Mouse (Mus musculus) forebrain, embryonic 10.5 days (tissue): ENCODE measurements around the gene Ttc13. TPM values are rescaled to one million over a fixed set of nuclear protein-coding genes. Genes with fewer than 3 reads are reported as not detected.
A peak's percentile ranks its signal among the peaks of the same experiment; 100 is the strongest.

Experiments
- DNase-seq: peaks from one replicate; pipeline ENCODE4 v3.0.0-alpha.2; 2017; ENCODE audit warnings: low spot score; ENCODE audit errors: extremely low spot score
- H3K27ac ChIP-seq: fragments of 300-500 bp; sonication (generic); 2 replicates; pipeline ENCODE4 v1.5.1; 2016; ENCODE audit warnings: mild to moderate bottlenecking
- H3K27me3 ChIP-seq: fragments of 300-500 bp; sonication (generic); 2 replicates; pipeline ENCODE4 v1.6.1; 2016; ENCODE audit warnings: mild to moderate bottlenecking; ENCODE audit not compliant: poor library complexity, severe bottlenecking
- H3K36me3 ChIP-seq: fragments of 300-500 bp; sonication (generic); replicated peaks from 2 replicates; pipeline ENCODE4 v1.6.1; 2016; ENCODE audit warnings: mild to moderate bottlenecking, moderate library complexity
- H3K4me1 ChIP-seq: fragments of 300-500 bp; sonication (generic); 2 replicates; pipeline ENCODE4 v1.6.1; 2016
- H3K4me3 ChIP-seq: fragments of 300-500 bp; sonication (generic); 2 replicates; pipeline ENCODE4 v1.5.1; 2016; ENCODE audit warnings: mild to moderate bottlenecking, moderate library complexity
- H3K9me3 ChIP-seq: fragments of 300-500 bp; sonication (generic); 2 replicates; pipeline ENCODE4 v1.6.1; 2016; ENCODE audit warnings: mild to moderate bottlenecking, moderate library complexity
- WGBS: fragments of 180-500 bp; shearing (Covaris S2); methylation state at CpG from one replicate; pipeline ENCODE4 v1.1.7; 2016; 5-methylcytosine and 5-hydroxymethylcytosine counted together
- polyA plus RNA-seq: library from polyadenylated mRNA; unstranded; fragments of >200 nt; fragmentation: Nextera tagmentation; extraction: Ambion mirVana; gene quantifications from 2 replicates; pipeline ENCODE4 v1.2.1, GENCODE M21; 2016

Ttc13 gene
- polyA plus RNA-seq, 1 experiment from 2014 or later: 50.1 TPM

DNA sequence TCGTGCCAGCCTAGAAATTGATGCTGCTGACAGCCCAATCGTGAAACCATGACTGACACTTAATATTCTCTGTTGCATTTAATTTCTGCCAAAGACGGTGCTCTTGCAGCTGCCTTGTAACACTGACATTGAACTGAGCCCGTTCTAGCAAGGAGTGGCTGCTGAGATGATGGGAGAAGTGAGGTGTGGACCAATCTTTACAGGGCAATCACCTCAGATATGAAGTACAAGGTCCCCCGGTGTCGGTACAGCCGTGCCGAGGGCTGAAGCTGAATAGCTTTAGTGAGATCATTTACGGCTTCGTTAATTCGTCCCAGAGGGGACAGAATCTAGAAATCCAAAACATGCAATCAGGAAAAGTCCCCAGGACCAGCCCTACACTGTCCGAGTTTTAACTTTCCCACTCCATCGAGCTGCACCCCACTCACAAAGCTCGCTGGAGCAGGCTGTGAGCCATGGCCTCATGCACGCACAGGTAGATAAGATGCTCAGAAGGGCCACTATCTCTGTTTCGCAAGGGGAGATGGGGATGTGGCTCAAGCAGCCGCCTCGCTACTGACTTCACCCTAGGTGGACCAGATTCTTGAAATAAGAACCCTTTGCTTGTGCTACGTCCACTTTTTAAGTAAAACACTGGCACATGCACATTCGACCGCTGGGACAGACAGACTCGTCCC is 26.2 kb downstream of the Ttc13 start:
- 95% methylated on average over 22 of the region's 22 CpGs for WGBS
- DNase-seq: no peak
- Histone ChIP-seq H3K4me3 (no peak overlapping the region), H3K9me3 (no peaks in the 10 kb centered on the region), H3K36me3 (peaks cover 94% of the 10 kb centered on the region), H3K27me3 (no peaks in the 10 kb centered on the region), H3K4me1 (no peaks in the 10 kb centered on the region), H3K27ac (no peak overlapping the region)

DNA sequence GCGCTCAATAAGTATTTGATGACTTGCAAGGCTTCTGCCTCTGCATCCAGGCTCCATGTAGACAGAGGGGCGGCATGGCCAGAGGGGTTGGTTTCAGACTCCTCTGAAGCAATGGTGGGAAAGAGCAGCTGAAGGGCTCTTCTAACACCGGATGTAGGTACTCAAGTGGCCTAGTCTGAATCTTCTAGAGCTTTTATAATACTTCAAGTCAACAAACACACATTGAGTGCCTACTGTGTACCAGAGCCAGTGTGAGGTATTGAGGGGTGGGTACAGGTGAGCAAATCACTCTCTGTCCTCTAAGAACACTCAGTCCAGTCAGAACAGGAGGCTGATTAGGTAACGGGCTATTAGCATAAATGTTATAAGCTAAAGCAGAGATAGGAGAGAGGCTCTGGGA is 30.1 kb downstream of the Ttc13 start:
- H3K36me3 ChIP-seq: peaks cover 81% of the 10 kb centered on the region

DNA sequence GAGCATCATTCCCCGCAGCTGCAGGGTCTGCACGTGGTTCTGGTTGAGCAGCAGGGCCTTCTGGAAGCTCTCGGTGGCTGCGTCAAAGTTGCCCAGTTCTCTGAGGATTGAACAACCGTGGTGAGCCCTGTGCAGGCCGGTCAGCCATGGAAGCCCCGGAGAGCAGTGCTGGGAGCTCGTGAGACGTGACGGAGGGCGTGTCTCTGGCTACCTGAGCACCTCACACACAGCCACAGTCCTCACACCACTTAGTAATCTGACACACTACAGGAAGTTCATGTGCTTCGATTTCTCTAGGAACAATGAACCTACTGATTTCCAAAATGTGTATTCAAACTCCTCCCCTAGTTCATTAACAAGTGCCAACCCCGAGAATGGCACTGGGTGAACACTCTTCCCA is 32.9 kb downstream of the Ttc13 start:
- H3K36me3 ChIP-seq: peaks cover 82% of the 10 kb centered on the region
- no peak for DNase-seq
- no peak overlapping the region for H3K27ac ChIP-seq
- H3K4me1 ChIP-seq: no peaks in the 10 kb centered on the region
- H3K4me3 ChIP-seq: no peak overlapping the region
- H3K9me3 ChIP-seq: no peaks in the 10 kb centered on the region
- 94% methylated on average over 13 of the region's 13 CpGs for WGBS
- no peaks in the 10 kb centered on the region for H3K27me3 ChIP-seq

More for the DNA sequence above, 30.1 kb downstream of the Ttc13 start:
- Histone ChIP-seq H3K4me1 (no peaks in the 10 kb centered on the region), H3K4me3 (no peak overlapping the region), H3K27ac (no peak overlapping the region), H3K27me3 (no peaks in the 10 kb centered on the region), H3K9me3 (no peaks in the 10 kb centered on the region)
- DNase-seq: no peak
- 93% methylated on average over 4 of the region's 4 CpGs for WGBS

DNA sequence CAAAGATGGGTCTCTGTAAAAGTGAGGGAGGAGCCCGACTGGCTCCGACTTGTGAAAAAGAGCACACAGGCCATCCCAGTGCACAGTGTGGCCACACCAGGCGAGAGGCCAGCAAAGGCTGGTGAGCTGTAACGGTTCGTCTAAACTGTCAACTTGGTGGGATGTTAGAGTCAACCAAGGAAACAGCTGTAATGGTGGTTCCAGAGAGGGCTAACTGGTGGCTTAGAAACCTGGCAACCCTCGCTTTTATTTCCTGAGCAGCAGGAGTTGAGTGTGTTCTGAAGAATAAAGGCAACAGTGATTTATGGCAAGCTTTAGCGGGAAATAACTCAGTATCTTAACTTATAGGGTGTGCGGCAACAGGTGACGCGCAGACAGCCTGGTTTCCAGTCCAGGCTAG is 39.6 kb downstream of the Ttc13 start:
- no peak for DNase-seq
- WGBS: 85% methylated on average over 10 of the region's 10 CpGs
- Histone ChIP-seq H3K4me1 (peaks cover 7% of the 10 kb centered on the region; the same call in 1 of the 2 replicates), H3K4me3 (no peak overlapping the region), H3K27me3 (no peaks in the 10 kb centered on the region), H3K9me3 (no peaks in the 10 kb centered on the region), H3K27ac (no peak overlapping the region), H3K36me3 (peaks cover 98% of the 10 kb centered on the region)

DNA sequence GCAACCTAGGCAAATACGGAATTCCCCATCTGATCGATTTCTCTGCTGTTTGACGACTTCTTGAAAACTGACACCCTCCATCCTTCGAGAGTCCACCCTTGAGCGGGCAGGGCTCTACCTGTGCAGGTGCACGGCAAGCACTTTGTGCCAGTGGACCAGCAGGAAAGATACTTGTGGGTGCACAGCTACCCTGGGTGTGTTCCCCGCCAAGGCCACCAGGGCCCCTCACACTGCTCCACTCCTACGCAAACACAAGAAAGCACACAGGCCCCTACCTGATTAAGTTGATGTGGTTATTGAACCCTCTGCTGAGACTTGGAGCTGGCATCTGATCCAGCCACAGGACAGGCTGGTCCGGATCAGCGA is 40.0 kb downstream of the Ttc13 start:
- peaks cover 7% of the 10 kb centered on the region; the same call in 1 of the 2 replicates for H3K4me1 ChIP-seq
- H3K4me3 ChIP-seq: no peak overlapping the region
- no peaks in the 10 kb centered on the region for H3K27me3 ChIP-seq
- no peak for DNase-seq
- WGBS: 67% methylated on average over 10 of the region's 10 CpGs
- no peak overlapping the region for H3K27ac ChIP-seq
- peaks cover 100% of the 10 kb centered on the region for H3K36me3 ChIP-seq
- H3K9me3 ChIP-seq: no peaks in the 10 kb centered on the region

DNA sequence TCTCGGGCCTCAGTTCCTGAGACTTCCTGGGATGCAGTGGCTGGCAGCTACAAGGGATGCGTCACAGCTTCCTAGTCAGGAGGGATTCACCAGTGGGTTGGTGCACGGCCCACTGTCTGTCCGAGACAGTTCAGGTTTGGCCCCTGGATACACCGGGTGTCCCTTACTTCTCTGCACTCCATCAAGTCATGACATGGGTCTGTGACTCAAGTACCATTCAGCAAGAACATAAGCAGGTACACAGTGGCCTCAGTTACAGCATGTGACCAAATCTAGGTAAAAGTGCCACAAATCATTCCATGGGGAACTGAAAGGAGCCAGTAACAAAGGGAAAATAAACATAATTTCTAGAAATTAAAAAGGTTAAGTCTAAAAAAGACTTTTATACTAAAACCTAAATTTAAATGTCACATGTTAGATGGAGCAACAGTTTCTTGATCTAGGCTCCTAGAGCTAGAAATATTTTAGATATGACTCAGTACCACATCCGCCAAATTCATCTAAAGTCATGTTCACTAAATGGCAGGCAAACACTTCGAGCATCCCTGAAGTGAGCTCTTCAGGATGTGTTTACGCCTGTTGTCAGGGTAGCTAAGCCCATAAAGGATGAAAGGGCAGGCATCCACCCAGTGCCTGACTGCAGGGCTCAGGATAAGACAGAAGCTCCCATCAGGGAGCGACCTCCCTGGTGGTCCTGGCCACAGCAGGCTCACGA is 40.5 kb downstream of the Ttc13 start:
- Histone ChIP-seq H3K9me3 (no peaks in the 10 kb centered on the region), H3K27ac (no peak overlapping the region), H3K4me3 (no peak overlapping the region), H3K4me1 (peaks cover 7% of the 10 kb centered on the region; the same call in 1 of the 2 replicates), H3K36me3 (peaks cover 100% of the 10 kb centered on the region), H3K27me3 (no peaks in the 10 kb centered on the region)
- 78% methylated on average over 10 of the region's 10 CpGs for WGBS
- no peak for DNase-seq

DNA sequence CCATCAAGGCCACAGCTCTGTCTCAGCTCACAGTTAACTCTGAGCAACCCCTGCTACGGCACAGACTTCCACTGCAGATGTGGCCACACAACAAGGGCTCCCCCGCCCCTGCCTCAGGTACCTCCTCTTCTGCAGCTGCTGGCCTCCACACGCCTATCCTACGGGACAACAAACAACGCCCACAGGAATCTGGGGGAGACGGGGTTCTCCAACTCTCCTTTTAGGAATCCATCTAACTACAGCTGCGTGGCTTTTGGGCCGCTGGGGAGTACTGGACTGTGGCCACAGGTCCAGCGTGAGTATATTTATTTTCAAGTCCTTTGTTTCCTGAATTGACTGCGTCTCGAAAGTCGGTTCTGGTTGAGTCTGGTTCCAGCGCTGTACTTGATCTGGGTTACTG is 43.5 kb downstream of the Ttc13 start:
- Histone ChIP-seq H3K9me3 (no peaks in the 10 kb centered on the region), H3K4me3 (no peak overlapping the region), H3K27me3 (no peaks in the 10 kb centered on the region), H3K36me3 (peaks cover 99% of the 10 kb centered on the region), H3K27ac (no peak overlapping the region), H3K4me1 (peaks cover 7% of the 10 kb centered on the region; the same call in 1 of the 2 replicates)
- 94% methylated on average over 13 of the region's 13 CpGs for WGBS
- DNase-seq: no peak

DNA sequence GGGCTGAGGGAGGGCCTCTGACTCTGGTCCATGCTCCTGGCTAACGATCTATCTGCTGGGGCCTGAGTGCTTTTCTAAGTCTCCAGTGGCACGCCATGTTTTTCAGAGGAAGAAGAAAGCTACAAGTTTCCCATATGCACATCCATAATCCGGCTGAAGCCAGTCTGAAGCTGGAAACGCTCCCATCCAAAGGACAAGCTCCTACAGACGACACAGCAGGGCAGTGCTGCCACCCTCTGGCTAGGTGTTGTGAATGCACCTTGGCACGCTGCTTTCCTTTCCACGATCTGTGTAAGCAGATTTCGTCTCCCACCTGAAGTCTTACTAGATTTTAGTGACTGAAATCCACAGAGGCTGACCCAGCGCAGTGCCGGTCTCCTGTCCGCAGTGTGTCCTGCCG is 44.3 kb downstream of the Ttc13 start:
- no peaks in the 10 kb centered on the region for H3K9me3 ChIP-seq
- H3K27me3 ChIP-seq: no peaks in the 10 kb centered on the region
- 61% methylated on average over 12 of the region's 12 CpGs for WGBS
- DNase-seq: peak; percentile 63
- H3K27ac ChIP-seq: peak overlapping the region; percentile 77
- H3K36me3 ChIP-seq: peaks cover 99% of the 10 kb centered on the region
- H3K4me1 ChIP-seq: peaks cover 7% of the 10 kb centered on the region; the same call in 1 of the 2 replicates
- no peak overlapping the region for H3K4me3 ChIP-seq

DNA sequence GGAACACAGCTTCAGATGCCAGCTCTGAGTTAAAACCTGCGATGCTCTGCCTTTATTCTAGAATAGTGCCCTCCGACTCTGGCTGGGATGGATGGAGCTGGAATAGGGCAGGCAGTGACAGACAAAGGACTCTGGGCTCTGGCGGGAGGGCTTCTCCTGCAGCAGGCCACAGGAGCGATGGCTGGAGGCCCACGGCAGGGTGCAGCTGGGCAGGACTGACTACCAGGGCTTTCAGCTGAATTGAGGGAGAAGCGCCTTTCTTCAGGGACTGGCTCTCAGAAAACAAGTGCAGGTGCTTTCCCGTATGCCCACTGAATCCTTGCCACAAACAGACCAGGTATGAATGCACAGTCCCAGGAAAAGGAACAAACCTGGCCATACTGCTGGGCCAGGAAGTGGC is 44.7 kb downstream of the Ttc13 start:
- Histone ChIP-seq H3K9me3 (no peaks in the 10 kb centered on the region), H3K27me3 (no peaks in the 10 kb centered on the region), H3K4me3 (no peak overlapping the region), H3K27ac (peak overlapping the region; percentile 77), H3K36me3 (peaks cover 99% of the 10 kb centered on the region), H3K4me1 (peaks cover 7% of the 10 kb centered on the region; the same call in 1 of the 2 replicates)
- no peak for DNase-seq
- WGBS: 92% methylated on average over 7 of the region's 7 CpGs

DNA sequence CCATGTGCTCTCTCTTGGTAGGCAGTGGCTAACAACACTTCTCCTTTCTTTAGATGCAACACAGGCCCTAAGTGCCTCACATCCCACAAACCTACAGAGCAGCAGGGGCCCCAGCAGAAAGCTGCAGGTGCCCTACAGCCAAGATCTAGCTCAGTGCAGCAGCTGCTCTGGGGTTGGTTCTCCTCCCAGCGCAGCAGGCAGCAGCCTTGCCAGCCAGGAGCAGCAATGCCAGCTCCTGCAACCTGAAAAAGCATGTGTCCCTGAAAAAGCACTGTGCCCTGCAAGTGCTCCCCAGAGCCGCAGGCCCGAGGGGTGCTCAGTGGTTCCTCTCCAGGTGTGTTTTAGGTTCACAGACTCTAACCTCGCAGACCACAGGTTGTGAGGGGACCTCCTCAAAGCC is 45.1 kb downstream of the Ttc13 start:
- DNase-seq: no peak
- WGBS: 91% methylated on average over 4 of the region's 4 CpGs

DNA sequence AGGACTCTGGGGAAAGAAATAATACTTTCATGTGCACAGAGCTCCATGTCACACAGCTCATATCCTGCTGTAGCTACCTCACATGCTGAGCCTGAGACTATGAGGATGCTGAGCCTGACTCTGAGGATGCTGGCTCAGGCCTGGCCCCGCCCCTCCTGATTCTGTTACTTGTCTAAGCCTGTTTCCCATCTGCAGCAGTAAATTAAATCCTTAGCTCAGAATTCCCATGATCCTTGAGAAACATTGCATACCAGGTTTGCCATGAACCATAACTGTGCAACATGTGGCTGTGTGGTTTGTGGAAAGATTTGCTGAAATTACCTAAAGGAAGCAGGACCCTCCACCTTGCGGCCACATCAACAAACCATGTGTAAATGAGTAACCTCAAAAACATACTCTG is 49.4 kb downstream of the Ttc13 start:
- DNase-seq: no peak
- Histone ChIP-seq H3K4me3 (no peak overlapping the region), H3K27me3 (no peaks in the 10 kb centered on the region), H3K4me1 (no peaks in the 10 kb centered on the region), H3K27ac (no peak overlapping the region), H3K36me3 (peaks cover 69% of the 10 kb centered on the region), H3K9me3 (no peaks in the 10 kb centered on the region)
- WGBS: 92% methylated on average over 2 of the region's 2 CpGs

More for the DNA sequence above, 45.1 kb downstream of the Ttc13 start:
- H3K4me1 ChIP-seq: peaks cover 3% of the 10 kb centered on the region; the same call in 1 of the 2 replicates
- no peaks in the 10 kb centered on the region for H3K27me3 ChIP-seq
- no peak overlapping the region for H3K4me3 ChIP-seq
- H3K9me3 ChIP-seq: no peaks in the 10 kb centered on the region
- H3K36me3 ChIP-seq: peaks cover 99% of the 10 kb centered on the region
- no peak overlapping the region for H3K27ac ChIP-seq

DNA sequence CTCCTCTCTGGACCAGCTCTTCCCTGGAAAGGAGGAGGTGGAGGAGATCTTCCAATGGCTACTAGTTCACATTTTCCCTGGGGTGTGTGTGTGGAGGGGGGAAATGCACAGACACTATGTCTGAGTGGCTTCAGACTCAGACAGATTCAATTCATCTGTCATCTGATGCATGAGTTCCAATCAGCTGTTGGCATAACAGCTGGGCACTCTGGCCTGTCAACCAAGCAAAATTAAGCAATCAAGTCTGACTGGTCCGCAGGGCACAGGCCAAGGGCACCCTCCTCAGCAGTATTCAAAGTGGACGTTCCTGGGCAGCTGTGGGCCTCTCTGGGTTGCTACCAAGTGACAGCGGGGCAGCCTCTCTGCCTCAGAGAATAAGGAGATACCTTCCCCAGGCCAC is 53.0 kb downstream of the Ttc13 start:
- Histone ChIP-seq H3K4me3 (no peak overlapping the region), H3K36me3 (peaks cover 34% of the 10 kb centered on the region), H3K27ac (no peak overlapping the region), H3K4me1 (peaks cover 3% of the 10 kb centered on the region), H3K27me3 (no peaks in the 10 kb centered on the region), H3K9me3 (no peaks in the 10 kb centered on the region)
- no peak for DNase-seq
- 81% methylated on average over 3 of the region's 3 CpGs for WGBS

DNA sequence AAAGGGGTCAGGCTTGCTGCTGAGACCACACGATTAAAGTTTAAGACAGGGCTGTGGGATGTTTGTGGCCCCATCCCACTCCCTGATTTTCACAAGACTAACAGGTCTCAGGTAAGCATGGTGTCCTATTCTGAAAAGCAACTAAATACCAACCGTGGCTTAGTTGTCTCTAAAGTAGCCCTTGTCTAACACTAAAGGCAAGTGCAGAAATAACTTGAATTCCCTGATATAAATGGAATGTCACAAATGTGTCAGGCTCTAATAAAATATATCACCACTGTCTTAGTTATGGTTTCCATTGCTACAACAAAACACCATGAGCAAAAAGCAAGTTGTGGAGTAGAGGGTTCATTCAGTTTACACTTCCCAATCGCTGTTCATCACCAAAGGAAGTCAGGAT is 57.4 kb downstream of the Ttc13 start:
- Histone ChIP-seq H3K27ac (no peak overlapping the region), H3K27me3 (no peaks in the 10 kb centered on the region), H3K9me3 (no peaks in the 10 kb centered on the region), H3K4me3 (no peak overlapping the region), H3K36me3 (peaks cover 5% of the 10 kb centered on the region; the same call in 1 of the 2 replicates), H3K4me1 (peaks cover 45% of the 10 kb centered on the region)
- WGBS: 81% methylated on average over 3 of the region's 3 CpGs
- DNase-seq: no peak
